Mouse (Mus musculus) CD8-positive naive resting alpha-beta T cell, adult 2 months (primary cell): ENCODE results near the gene Mcrs1.
A peak's percentile ranks its signal among the peaks of the same experiment; 100 is the strongest.
"Not testable (repeated sequence)": the region's sequence is repeated elsewhere in the genome, so short reads cannot be mapped to it uniquely, and the experiment has no call there.

ENCODE experiments used
- DNase-seq, 2 experiments: peaks; one replicate each; pipeline ENCODE4 v3.0.0; 2022; ENCODE audit warnings: low read depth in 2 of 2, low spot score in 2 of 2

Mcrs1 gene

GRCm38 (mm10) chr15:99252381-99253174 lies 817 bp upstream of the Mcrs1 start:
- DNase-seq, result no peak

GRCm38 (mm10) chr15:99251111-99251510 lies 650 bp downstream of the Mcrs1 start:
- DNase-seq, result not testable (repeated sequence)

- DNase-seq, result no peak
These were observed 1.8 kb downstream of the Mcrs1 start for GRCm38 (mm10) chr15:99249938-99250337.

- no peak for DNase-seq
These were observed 2.8 kb downstream of the Mcrs1 start for GRCm38 (mm10) chr15:99248972-99249371.

GRCm38 (mm10) chr15:99246736-99247135 lies 5.0 kb downstream of the Mcrs1 start:
- DNase-seq, result not testable (repeated sequence)

- DNase-seq, result no peak
These were observed 9.7 kb downstream of the Mcrs1 start for GRCm38 (mm10) chr15:99242045-99242444.

GRCm38 (mm10) chr15:99241249-99241648 lies 10.5 kb downstream of the Mcrs1 start:
- no peak for DNase-seq

GRCm38 (mm10) chr15:99240129-99240528 lies 11.6 kb downstream of the Mcrs1 start:
- DNase-seq, result no peak

GRCm38 (mm10) chr15:99238006-99238405 lies 13.8 kb downstream of the Mcrs1 start:
- no peak for DNase-seq

- no peak for DNase-seq
These were observed 17.3 kb downstream of the Mcrs1 start for GRCm38 (mm10) chr15:99234326-99235010.

GRCm38 (mm10) chr15:99233719-99234118 lies 18.0 kb downstream of the Mcrs1 start:
- peak in 1 of 2 experiments; percentile 31 for DNase-seq

- no peak for DNase-seq
These were observed 19.8 kb downstream of the Mcrs1 start for GRCm38 (mm10) chr15:99231998-99232397.

GRCm38 (mm10) chr15:99226090-99226489 lies 25.7 kb downstream of the Mcrs1 start:
- no peak for DNase-seq

GRCm38 (mm10) chr15:99225081-99225810 lies 26.5 kb downstream of the Mcrs1 start:
- DNase-seq, result no peak

- peak; percentile 41 to 50 for DNase-seq
These were observed 27.4 kb downstream of the Mcrs1 start, which contains the start of gene Kcnh3 for GRCm38 (mm10) chr15:99224208-99224911. Kcnh3 (plus strand) TSS chr15:99224861.

- peak in 1 of 2 experiments; percentile 27 for DNase-seq
These were observed 28.1 kb downstream of the Mcrs1 start for GRCm38 (mm10) chr15:99223585-99224207.

- no peak for DNase-seq
These were observed 28.8 kb downstream of the Mcrs1 start for GRCm38 (mm10) chr15:99222794-99223584.

GRCm38 (mm10) chr15:99221315-99221952 lies 30.3 kb downstream of the Mcrs1 start:
- no peak for DNase-seq

- DNase-seq, result no peak
These were observed 34.1 kb downstream of the Mcrs1 start for GRCm38 (mm10) chr15:99217630-99218029.
